Mouse (Mus musculus) adrenal gland (tissue): ENCODE measurements around the gene Vsig10.

ENCODE experiments used
- intact Hi-C: fragments of 180-260 bp; cut with DNase I; formaldehyde crosslinking; loops from one replicate; pipeline ENCODE4 v1.15.1; 2025

Gene Vsig10

GRCm38 (mm10) chr5:117354121-117354520 lies 35.2 kb downstream of the Vsig10 start:
- intact Hi-C loops, result no loop called here

DNA sequence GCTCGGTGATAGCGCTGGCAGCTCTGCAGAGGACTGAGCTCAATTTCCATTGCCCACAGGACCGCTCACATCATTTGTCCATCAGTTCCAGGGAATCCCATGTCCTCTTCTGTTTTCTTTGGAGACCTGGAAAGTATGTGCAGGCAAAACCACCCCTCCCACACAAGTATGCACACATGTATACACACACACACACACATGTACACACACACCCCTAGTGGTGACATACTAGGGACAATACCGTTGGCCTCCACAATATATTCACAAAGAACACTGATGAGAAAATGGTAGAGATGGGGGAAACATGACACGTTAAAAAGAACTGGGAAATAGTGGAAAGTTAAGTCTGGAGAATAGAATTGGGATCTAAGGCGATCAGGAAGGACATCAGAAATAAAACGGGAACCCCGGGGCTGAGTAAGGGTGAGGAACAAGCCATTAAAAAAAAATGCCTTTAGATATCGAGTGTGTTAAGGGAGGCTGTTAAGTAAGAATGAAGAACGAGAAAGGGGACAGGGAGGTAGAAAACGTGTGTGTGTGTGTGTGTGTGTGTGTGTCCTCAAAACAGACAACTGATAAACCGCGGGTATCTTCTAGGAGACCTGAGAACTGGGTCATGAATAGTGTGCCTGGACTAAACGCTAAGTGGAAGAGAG lies 36.9 kb downstream of the Vsig10 start:
- intact Hi-C loops, result loop anchor here (2.0 kb wide), 1 partner anchor 37 kb away; the partner anchor contains the start of gene Vsig10

DNA sequence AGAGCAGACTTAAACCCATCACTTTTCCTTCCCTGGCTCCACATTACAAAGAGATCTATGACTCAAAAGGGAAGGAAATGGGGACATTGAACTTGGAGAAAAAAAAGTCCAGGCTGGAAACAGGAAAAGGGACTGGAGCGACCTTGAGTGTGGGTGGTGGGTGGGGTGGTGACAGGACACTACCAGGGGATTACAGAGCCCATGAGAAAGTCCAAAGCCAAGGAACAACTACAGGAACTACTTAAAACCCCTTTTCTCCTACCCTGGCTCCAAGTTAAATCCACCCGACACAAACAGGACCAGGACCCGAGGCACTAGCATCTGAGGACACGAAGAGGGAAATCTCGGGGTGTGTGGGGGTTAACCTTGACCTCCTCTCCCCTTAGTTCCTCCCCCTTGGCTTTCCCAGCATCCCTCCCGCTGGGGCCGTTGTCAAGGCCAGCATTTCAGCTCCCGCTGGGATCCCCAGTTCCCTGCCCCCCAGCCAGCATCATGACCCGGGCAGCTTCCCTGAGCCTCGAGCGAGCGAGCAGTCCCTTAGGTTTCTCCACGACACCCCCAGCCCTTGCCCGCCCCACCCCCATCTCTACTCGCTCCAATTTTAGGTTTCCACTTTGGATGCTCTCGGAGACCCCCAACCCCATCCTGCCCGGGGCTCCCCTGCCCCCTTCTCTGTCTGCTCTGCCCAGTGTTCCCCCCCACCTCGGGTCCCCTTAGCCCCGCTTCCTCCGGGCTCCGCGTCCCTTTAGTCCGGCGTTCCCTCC lies 37.7 kb downstream of the Vsig10 start:
- intact Hi-C loops, result loop anchor here (2.0 kb wide), 1 partner anchor 38 kb away; the partner anchor contains the start of gene Vsig10

DNA sequence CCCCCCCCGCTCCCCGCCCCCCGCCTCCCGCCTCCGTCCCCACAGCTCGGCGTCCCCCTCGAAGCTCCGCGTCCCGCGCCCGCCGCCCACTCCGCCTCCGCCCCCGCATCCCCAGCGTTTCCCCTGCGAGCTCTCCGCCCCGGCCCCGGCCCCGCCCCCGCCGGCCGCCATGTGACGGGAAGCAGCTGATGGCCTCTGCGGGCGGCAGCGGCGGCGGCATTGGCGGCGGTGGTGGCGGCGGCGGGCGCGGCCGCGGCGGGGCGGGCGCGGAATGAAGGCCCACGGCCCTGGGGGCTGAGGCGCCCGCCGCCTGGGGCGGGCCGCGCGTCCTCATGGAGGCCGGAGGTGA lies 38.2 kb downstream of the Vsig10 start, which contains the start of gene Wsb2:
TSS of gene Wsb2 (plus strand) at position 176 of the 349 bp plus-strand sequence.
- intact Hi-C loops, result loop anchor here (2.0 kb wide), 1 partner anchor 38 kb away; the partner anchor contains the start of gene Vsig10

- intact Hi-C loops, result loop anchor here (2.0 kb wide), 1 partner anchor 39 kb away; the partner anchor contains the start of gene Vsig10
These were observed 38.8 kb downstream of the Vsig10 start for GRCm38 (mm10) chr5:117357478-117358247.

DNA sequence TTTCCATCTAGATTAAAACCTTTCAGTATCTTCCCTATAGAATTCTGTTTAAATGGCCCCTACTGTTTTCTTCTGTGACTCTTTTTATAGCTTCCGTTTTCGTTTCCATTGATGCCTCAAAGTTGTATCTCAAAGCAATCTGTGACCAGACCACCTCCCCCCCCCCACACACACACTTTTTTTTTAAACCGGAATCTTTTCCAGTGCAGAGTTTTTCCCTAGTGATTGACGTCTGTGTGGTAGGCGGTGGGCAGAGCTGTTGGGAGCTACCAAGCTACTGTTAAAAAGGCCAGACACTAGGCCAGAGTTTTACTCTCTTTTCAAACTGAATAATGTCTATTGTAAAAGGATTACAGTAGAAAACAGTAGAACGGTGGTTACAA lies 39.4 kb downstream of the Vsig10 start:
- intact Hi-C loops, result no loop called here

- intact Hi-C loops, result no loop called here
These were observed 39.8 kb downstream of the Vsig10 start for GRCm38 (mm10) chr5:117358725-117359124.

DNA sequence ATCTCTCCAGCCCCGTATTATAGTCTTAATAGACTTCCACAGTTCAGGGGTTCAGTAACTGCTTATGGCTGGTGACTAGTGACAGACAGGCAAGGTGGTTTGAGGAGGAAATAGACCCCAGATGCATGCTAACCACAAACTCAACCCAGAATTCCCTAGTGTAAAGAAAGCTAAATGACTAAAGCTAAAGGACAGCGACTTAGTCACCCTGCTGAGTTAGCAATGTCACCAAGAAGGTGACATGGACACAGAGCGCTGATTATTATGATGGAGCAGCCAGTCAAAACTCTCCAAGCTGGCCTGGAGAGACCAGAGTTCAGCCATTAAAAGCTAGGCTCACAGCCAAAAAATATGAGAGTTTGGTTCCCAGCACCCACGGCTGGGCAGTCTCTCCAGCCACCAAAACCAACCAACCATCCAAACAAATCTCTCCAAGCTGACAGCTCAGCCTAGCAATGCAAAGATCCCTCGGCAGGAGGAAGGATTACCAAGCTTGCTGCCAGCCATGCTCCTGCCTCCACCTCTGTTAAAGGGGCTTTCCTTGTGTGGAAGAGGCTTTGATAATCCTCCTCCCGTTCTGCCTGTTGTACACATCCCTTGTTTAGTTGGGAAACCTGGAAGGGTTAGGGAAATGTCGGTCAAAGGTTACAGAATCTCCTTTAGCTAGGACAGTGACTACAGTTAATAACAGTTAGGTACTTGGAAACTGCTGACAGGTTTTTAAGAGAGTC lies 40.8 kb downstream of the Vsig10 start:
- intact Hi-C loops, result no loop called here

GRCm38 (mm10) chr5:117360228-117360515 lies 41.3 kb downstream of the Vsig10 start:
- intact Hi-C loops, result no loop called here

DNA sequence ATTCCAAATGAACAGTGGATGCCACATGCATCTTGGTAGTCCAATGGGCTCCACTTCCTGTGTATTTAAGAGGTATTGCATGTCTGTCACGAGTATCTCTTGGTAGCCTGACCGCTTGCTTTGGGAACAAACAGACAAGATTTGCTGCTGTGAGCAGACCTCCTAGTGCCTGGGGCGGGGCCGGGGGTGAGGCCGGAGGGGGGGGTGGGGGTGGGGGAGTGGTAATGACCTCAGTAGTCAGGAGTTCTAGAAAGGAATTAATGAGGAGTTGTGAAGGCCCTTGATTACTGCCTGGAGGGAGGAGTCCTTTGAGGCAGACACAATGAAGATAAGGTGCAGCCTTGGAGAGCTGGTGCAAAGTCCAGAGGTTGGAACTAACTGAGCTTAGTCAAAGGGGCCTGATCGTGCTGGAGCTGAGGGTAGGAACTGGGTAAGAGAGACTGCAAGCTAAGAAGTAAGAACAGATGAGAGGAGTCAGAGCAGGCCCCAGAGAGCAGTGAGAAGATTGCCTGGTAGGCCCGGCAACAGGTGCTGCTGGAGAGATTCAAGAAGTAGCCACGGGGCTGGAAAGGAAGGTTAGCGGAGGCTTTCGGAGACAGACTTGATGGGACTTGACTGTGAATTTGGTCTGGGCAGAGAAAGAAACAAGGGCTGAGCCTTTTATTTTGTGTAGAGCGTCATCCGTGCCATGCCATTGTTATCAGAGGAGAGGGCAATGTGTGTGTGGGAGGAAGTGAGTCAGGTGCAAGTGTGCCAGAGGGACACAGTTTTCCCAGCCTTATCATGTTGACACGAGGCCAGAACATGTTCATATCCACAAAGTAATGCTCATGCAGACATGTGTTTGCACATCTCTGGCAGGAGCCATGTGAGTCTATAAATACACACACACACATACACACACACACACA lies 42.0 kb downstream of the Vsig10 start:
- intact Hi-C loops, result no loop called here

DNA sequence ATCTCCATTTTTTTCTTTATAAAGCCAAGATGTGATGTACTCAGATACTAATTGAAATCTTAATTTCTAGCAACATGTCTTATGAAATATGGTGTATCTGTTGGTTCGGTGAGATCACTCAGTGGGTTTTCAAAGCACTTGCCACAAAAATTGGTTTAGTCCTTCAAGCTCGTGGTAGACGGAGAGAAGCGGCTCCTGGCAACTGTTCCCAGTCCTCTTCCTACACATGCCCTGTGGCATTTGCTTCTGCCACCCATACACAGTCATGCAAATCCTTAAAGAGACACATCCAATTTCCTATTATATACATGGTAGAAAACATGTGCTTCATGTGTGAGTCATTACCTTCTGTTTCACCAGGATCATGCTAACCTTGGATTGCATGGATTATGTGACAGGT lies 42.7 kb downstream of the Vsig10 start:
- intact Hi-C loops, result no loop called here

DNA sequence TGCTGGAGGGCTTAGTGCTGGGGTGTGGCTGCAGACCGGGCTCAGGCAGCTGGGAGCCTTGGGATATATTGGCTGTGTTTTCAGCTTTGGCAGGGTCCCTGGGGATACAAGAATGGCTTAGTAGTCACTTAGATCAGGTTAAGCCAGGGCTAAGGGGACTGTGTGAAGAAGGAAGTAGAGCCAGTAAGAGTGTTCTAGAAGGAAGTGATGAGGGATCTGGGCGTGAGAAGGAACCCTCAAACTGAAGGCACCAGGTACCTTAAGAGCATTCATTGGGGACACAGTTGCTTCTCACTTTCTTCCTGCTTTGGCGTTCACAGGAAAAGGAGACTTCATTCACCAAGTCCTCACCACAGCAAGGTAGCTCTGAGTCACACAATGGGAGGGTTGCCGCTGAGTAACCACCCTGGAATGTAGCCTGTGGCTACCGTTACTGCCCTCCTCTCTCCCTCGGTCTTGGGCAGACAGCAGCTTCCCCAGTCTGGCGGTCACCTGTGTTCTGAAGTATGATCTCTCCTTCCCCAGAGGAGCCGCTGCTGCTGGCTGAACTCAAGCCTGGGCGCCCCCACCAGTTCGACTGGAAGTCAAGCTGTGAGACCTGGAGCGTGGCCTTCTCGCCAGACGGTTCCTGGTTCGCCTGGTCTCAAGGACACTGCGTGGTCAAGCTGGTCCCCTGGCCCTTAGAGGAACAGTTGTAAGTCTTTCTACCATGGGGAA lies 44.3 kb downstream of the Vsig10 start:
- intact Hi-C loops, result no loop called here

DNA sequence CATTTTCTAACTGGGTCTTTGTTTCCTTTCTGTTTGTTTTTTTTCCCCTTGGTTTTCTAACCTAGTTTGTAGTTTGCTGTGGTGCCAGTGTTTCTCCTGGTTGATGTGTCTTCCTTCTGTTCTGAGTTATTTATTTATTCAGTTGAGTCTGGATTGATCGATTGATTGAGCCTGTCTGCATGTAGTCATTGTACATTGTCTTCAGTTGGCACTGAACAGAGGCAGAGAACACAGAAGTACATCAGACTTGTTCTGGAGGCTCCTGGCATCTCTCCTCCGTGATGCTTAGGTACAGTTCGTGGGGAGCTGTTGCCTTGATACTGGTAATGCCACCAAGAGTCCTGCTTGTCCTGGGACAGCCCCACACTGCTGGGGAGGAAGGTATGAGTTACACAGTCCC lies 45.9 kb downstream of the Vsig10 start:
- intact Hi-C loops, result no loop called here

DNA sequence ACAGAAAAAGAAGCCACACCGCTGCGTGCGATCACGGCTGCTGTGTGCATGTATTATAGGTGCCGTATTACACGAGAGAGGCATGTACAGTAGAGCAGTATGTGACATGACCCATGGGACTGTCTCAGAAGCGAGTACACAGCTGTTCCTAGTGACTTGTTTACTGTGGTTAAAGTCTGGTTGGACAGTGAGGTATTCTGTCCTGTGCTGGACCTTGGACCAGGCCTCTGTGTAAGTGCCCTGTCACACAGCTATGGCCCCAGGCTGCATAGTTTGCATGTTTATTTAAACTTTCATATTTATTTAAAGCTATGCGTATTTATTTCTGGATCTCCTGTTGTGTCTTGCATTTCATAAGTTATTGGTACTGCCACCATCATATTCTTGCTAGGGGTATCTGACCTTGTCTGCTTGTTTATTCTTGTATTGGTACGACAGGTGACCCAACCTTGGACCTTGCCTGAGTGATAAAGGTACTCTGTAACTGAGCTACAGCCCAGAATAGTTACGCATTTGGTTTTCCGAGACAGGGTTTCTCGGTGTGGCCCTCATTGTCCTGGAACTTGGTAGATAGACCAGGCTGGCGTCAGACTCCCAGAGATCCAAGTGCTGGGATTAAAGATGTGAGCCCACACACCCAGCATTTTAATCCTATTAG lies 47.1 kb downstream of the Vsig10 start:
- intact Hi-C loops, result no loop called here

DNA sequence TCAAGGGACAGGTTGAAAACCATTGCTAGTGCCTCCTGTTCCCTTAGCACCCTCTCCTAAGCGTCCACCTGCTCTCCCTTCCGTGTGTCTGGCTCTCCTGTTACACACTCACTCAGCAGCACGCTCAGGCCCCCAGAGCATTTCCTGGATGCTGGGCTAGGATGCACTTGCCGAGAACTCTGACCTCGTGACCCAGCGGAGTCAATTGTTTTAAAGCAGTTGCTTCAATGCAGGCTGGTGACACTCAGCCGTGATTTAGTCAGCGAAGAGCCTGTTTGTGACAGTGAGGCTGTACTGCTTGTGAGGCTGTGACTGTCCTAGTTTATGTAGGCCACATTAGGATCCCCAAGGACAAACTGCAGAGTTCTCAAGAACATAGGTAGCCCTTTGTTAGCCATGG lies 48.3 kb downstream of the Vsig10 start:
- intact Hi-C loops, result no loop called here

DNA sequence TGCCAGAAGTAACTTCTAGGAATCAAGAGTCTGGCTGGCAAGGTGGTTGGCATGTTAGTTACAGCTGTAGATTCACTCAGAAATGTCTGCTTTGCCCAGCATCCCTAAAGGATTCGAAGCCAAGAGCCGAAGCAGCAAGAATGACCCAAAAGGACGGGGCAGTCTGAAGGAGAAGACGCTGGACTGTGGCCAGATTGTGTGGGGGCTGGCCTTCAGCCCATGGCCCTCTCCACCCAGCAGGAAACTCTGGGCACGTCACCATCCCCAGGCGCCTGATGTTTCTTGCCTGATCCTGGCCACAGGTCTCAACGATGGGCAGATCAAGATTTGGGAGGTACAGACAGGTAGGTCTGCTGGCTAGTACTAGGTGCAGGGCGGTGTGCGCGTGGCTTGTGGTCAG lies 51.7 kb downstream of the Vsig10 start:
- intact Hi-C loops, result no loop called here

DNA sequence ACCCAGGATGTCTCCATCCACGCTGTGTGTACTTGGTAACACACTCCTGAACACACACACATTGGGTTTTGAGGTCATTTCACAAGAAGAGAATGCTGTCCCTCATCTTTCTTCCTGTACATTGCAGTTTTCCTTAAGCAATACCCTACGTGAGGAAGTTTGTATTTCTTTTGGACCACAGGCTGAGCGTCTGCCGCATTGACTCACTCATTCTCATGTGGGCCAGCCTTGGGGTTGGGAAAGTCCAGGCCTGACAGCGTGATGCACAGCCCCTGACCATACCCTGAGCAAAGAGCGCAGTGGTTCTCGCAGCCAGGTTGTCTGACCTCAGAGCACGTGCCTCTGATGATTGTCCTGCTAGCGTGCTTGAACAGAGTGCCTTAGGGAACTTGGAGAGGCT lies 54.5 kb downstream of the Vsig10 start:
- intact Hi-C loops, result no loop called here

- intact Hi-C loops, result no loop called here
These were observed 55.6 kb downstream of the Vsig10 start for GRCm38 (mm10) chr5:117374372-117375049.

GRCm38 (mm10) chr5:117376331-117376761 lies 57.5 kb downstream of the Vsig10 start:
- intact Hi-C loops, result no loop called here
